Mouse (Mus musculus) CD4-positive, CD25-positive, alpha-beta regulatory T cell, adult 4 months (primary cell): ENCODE results near the gene Moxd2. TPM values are rescaled to one million over a fixed set of nuclear protein-coding genes. Genes with fewer than 3 reads are reported as not detected.
A peak's percentile ranks its signal among the peaks of the same experiment; 100 is the strongest.

Experiments
- ATAC-seq: one replicate; pipeline ENCODE4 v1.8.0; 2017
- polyA plus RNA-seq, 2 experiments: library from polyadenylated mRNA; unstranded; fragments of 100-300 nt; shearing (Covaris generic); gene quantifications; one replicate each; pipeline ENCODE4 v1.2.1; 2017

Moxd2 gene
- polyA plus RNA-seq: under 1 TPM; 0.33 to 0.46 TPM

- ATAC-seq: no peak
Observed at GRCm38 (mm10) chr6:40887394-40887793, at the start of gene Moxd2. Moxd2 (minus strand) TSS chr6:40887494.

- no peak for ATAC-seq
Observed at GRCm38 (mm10) chr6:40919954-40920353, 32.7 kb upstream of the Moxd2 start.

GRCm38 (mm10) chr6:40900287-40900686, 13.0 kb upstream of the Moxd2 start, which contains the start of gene Prss58:
Prss58 (minus strand) TSS chr6:40900387.
- ATAC-seq: no peak

GRCm38 (mm10) chr6:40894716-40895115, 7.4 kb upstream of the Moxd2 start:
- no peak for ATAC-seq

- no peak for ATAC-seq
Observed at GRCm38 (mm10) chr6:40893577-40893976, 6.3 kb upstream of the Moxd2 start.

DNA sequence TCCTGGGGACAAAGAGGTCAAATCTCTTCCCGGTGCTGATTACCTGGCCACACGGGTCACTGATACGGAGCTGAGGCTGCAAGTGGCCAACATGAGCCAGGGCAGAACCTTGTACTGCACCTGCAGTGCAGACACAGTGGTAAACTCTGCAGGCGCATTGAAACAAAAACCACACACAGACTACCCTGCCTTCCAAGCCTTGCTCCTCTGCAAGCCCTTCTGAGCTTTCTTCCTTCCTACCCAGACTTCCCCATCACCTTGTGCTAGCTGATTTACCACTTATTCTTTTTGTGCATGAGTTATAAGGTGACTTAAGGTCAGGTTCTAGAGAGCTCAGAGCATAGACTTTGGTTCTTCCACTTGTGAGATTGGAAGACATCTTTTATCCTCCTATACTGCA, 4.5 kb upstream of the Moxd2 start:
- ATAC-seq: no peak

DNA sequence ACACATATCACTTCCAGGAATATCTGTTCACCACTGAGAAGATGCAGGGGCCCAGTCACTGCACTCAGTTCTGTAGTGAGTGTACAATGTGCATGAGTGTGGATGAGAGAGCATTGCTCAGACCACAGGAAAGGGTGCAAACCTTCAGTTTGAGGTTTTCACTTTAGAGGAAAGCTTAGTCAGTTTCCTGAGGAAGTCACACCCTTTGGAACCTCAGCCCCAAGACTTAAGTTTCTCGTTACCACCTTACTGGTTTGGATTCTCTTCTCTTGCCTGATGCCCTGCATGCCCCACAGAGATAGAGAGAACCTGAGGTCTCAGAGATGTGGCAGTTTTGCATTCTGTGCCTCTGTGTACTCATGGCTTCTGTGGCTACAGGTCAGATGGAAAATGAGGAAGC, 3.7 kb upstream of the Moxd2 start:
- ATAC-seq: peak; percentile 88

DNA sequence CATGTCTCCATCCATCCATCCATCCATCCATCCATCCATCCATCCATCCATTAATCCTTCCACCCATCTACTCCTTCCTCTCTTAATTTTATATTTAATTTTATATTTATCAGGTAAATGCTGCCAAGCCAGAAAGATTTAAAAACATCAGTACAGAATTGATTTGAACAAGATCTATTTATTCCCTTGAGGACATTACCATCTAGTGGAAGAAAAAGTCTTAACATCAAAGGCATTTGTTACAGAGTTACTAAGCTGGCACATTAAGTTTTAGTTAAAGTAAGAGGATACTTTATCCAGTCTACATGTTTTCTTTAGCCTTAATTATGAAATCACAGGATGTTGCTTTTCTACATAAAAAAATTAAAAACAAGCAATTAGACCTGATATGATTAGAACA, 42.0 kb downstream of the Moxd2 start:
- no peak for ATAC-seq

Other genes starting within 250 kb of the Moxd2 start
- not detected for gene Prss58, start 12.9 kb upstream of the Moxd2 start, polyA plus RNA-seq
- gene 1700074P13Rik, start 53.1 kb upstream of the Moxd2 start, polyA plus RNA-seq: not detected
- not detected for gene Gm4744, start 64.4 kb upstream of the Moxd2 start, polyA plus RNA-seq
- gene 1810009J06Rik, start 77.3 kb upstream of the Moxd2 start, polyA plus RNA-seq: 1 to 10 TPM in 1 of 2 experiments, not detected in 1; 1.0 TPM
- not detected for gene Gm2663, start 112.0 kb upstream of the Moxd2 start, polyA plus RNA-seq
- not detected for gene 2210010C04Rik, start 148.0 kb upstream of the Moxd2 start, polyA plus RNA-seq